10 mouse cellular contexts compared by ENCODE assay signal in genomic region chr9:21291868-21292267, GRCm38 (mm10). TPM values are rescaled to one million over a fixed set of nuclear protein-coding genes. Genes with fewer than 3 reads are reported as not detected.
DNase-seq lines count a peak whose midpoint lies in the region; ATAC-seq and TF ChIP-seq lines count a peak whose summit lies in the region.
"Not testable (repeated sequence)": the region's sequence is repeated elsewhere in the genome, so short reads cannot be mapped to it uniquely, and the experiment has no call there.
"Had no signal": no experiment of that assay in that cellular context is flagged by ENCODE, and none has a peak within 500 bp of the region (broad histone marks: within the 10 kb centered on the region; RNA-seq: fewer than 3 reads in every experiment).

No protein-coding gene starts in this region.

- not testable (repeated sequence) for DNase-seq in G1E (ENCODE audit: low spot score); heart, embryonic 10.5 days (ENCODE audit: low spot score); left cerebral cortex, adult 2 months (ENCODE audit: extremely low spot score in 1 of 2, low spot score in 2 of 2); liver, postnatal 0 days

- not testable (repeated sequence) for TF ChIP-seq CTCF in G1E (IDR thresholded peaks at IDR 0.05; ENCODE audit: low read depth, low read length); left cerebral cortex, adult 2 months (IDR thresholded peaks at IDR 0.05); liver, postnatal 0 days (IDR thresholded peaks at IDR 0.05; ENCODE audit: low read depth)

- H3K27ac ChIP-seq in embryonic facial prominence, embryonic 15.5 days (replicated peaks), result peak overlapping the region; percentile 84
- H3K27ac ChIP-seq in heart, embryonic 10.5 days, result peak overlapping the region; percentile 86
- peak overlapping the region; percentile 56 for H3K27ac ChIP-seq in hindbrain, embryonic 15.5 days (replicated peaks)
- not testable (repeated sequence) for H3K27ac ChIP-seq in left cerebral cortex, adult 2 months; midbrain, embryonic 16.5 days (ENCODE audit: low read length)
- H3K27ac ChIP-seq in liver, postnatal 0 days (ENCODE audit: low read depth), result peak overlapping the region; percentile 81
- H3K27ac ChIP-seq in stomach, embryonic 15.5 days, result peak overlapping the region; percentile 86

- peaks cover 11% of the 10 kb centered on the region for H3K36me3 ChIP-seq in G1E (replicated peaks)
- H3K36me3 ChIP-seq in embryonic facial prominence, embryonic 15.5 days; heart, embryonic 10.5 days; hindbrain, embryonic 15.5 days; midbrain, embryonic 16.5 days (ENCODE audit: control insufficient read depth, insufficient read depth, low read length); stomach, embryonic 15.5 days: not testable (repeated sequence)
- H3K36me3 ChIP-seq in liver, postnatal 0 days (replicated peaks; ENCODE audit: insufficient read depth, low read length), result peaks cover 10% of the 10 kb centered on the region

- H3K4me1 ChIP-seq in G1E (ENCODE audit: insufficient read depth, low read depth, low read length), result peaks cover 34% of the 10 kb centered on the region
- peaks cover 27% of the 10 kb centered on the region for H3K4me1 ChIP-seq in embryonic facial prominence, embryonic 15.5 days
- H3K4me1 ChIP-seq in heart, embryonic 10.5 days, result peaks cover 31% of the 10 kb centered on the region
- peaks cover 31% of the 10 kb centered on the region for H3K4me1 ChIP-seq in hindbrain, embryonic 15.5 days (replicated peaks)
- H3K4me1 ChIP-seq in liver, postnatal 0 days (ENCODE audit: insufficient read depth), result peaks cover 15% of the 10 kb centered on the region
- H3K4me1 ChIP-seq in midbrain, embryonic 16.5 days (ENCODE audit: control insufficient read depth, insufficient read depth, low read length), result peaks cover 21% of the 10 kb centered on the region
- H3K4me1 ChIP-seq in stomach, embryonic 15.5 days, result peaks cover 21% of the 10 kb centered on the region

- peak overlapping the region; percentile 76 for H3K4me2 ChIP-seq in embryonic facial prominence, embryonic 15.5 days (replicated peaks)
- H3K4me2 ChIP-seq in hindbrain, embryonic 15.5 days, result peak overlapping the region; percentile 79
- peak overlapping the region; percentile 68 for H3K4me2 ChIP-seq in liver, postnatal 0 days (ENCODE audit: low read depth, low read length)
- H3K4me2 ChIP-seq in midbrain, embryonic 16.5 days (ENCODE audit: low read length), result peak overlapping the region; percentile 72
- peak overlapping the region; percentile 58 for H3K4me2 ChIP-seq in stomach, embryonic 15.5 days

- peak overlapping the region; percentile 80 for H3K4me3 ChIP-seq in G1E (ENCODE audit: low read depth, low read length)
- H3K4me3 ChIP-seq in embryonic facial prominence, embryonic 15.5 days (replicated peaks), result peak overlapping the region; percentile 80
- peak overlapping the region; percentile 92 for H3K4me3 ChIP-seq in heart, embryonic 10.5 days
- H3K4me3 ChIP-seq in hindbrain, embryonic 15.5 days, result peak overlapping the region; percentile 53
- H3K4me3 ChIP-seq in left cerebral cortex, adult 2 months, result peak overlapping the region; percentile 45
- H3K4me3 ChIP-seq in liver, postnatal 0 days (ENCODE audit: low read depth, low read length), result peak overlapping the region; percentile 81
- H3K4me3 ChIP-seq in midbrain, embryonic 16.5 days (ENCODE audit: low read depth, low read length), result peak overlapping the region; percentile 78
- peak overlapping the region; percentile 79 for H3K4me3 ChIP-seq in stomach, embryonic 15.5 days (replicated peaks)

- intact Hi-C loops in left cerebral cortex, adult 2 months (cut with DNase I), result loop anchor here (1.0 to 5.0 kb wide), 2 partner anchors 27 to 75 kb away; partner anchors contain the start of genes Atg4d and Ilf3

- 11% methylated on average over 7 of the region's 7 CpGs for WGBS in embryonic facial prominence, embryonic 15.5 days
- WGBS in heart, embryonic 10.5 days, result 18% methylated on average over 7 of the region's 7 CpGs
- 21% methylated on average over 7 of the region's 7 CpGs for WGBS in hindbrain, embryonic 15.5 days
- 10% methylated on average over 7 of the region's 7 CpGs for WGBS in liver, postnatal 0 days (ENCODE audit: insufficient replicate concordance)
- WGBS in midbrain, embryonic 16.5 days, result 16% methylated on average over 7 of the region's 7 CpGs
- WGBS in stomach, embryonic 15.5 days, result 12% methylated on average over 7 of the region's 7 CpGs

- not testable (repeated sequence) for ATAC-seq in G1E (ENCODE audit: extremely low read depth, insufficient number of reproducible peaks, low FRiP score, poor library complexity, severe bottlenecking); embryonic facial prominence, embryonic 15.5 days (ENCODE audit: insufficient number of reproducible peaks, low FRiP score, low TSS enrichment, low read depth); hindbrain, embryonic 15.5 days (ENCODE audit: low FRiP score, low read depth); liver, postnatal 0 days; midbrain, embryonic 16.5 days; stomach, embryonic 15.5 days (ENCODE audit: insufficient read depth, low FRiP score, low read depth)

- not testable (repeated sequence) for H3K9ac ChIP-seq in embryonic facial prominence, embryonic 15.5 days; hindbrain, embryonic 15.5 days; midbrain, embryonic 16.5 days (ENCODE audit: low read depth, low read length)
- peak overlapping the region; percentile 71 for H3K9ac ChIP-seq in liver, postnatal 0 days (replicated peaks)
- peak overlapping the region; percentile 17; the same call in 1 of the 2 replicates for H3K9ac ChIP-seq in stomach, embryonic 15.5 days

- not testable (repeated sequence) for H3K9me3 ChIP-seq in G1E (replicated peaks); embryonic facial prominence, embryonic 15.5 days (replicated peaks); heart, embryonic 10.5 days; hindbrain, embryonic 15.5 days; liver, postnatal 0 days (ENCODE audit: low read length); midbrain, embryonic 16.5 days (replicated peaks; ENCODE audit: control insufficient read depth, low read length, poor library complexity, severe bottlenecking); stomach, embryonic 15.5 days

- H3K27me3 ChIP-seq in G1E (ENCODE audit: insufficient read depth, low read length), result peaks cover 10% of the 10 kb centered on the region
- not testable (repeated sequence) for H3K27me3 ChIP-seq in embryonic facial prominence, embryonic 15.5 days; heart, embryonic 10.5 days (ENCODE audit: insufficient read depth, poor library complexity, severe bottlenecking); hindbrain, embryonic 15.5 days; liver, postnatal 0 days (ENCODE audit: insufficient read depth, low read length); midbrain, embryonic 16.5 days (ENCODE audit: control insufficient read depth, insufficient read depth, low read depth, low read length); stomach, embryonic 15.5 days (replicated peaks)

- TF ChIP-seq EP300 in liver, postnatal 0 days (IDR thresholded peaks at IDR 0.05; ENCODE audit: low read depth), result not testable (repeated sequence)

RNA-seq across cellular contexts. Expression of gene Cdkn2d, which starts 0.7 kb away (rescaled TPM):
- total RNA-seq in G1E (2014; fragmentation: Nextera tagmentation) (15.4 and 35.8 TPM in 2 replicates), G1E (2017) (30.3 and 31.2 TPM in 2 replicates)
- polyA plus RNA-seq in G1E (2012), result 14.3 and 17.4 TPM in 2 replicates
- polyA plus RNA-seq in embryonic facial prominence, embryonic 15.5 days (2015; fragmentation: Nextera tagmentation; extraction: Ambion mirVana), result 57.8 and 63.0 TPM in 2 replicates
- 69.0 and 93.4 TPM in 2 replicates for polyA plus RNA-seq in heart, embryonic 10.5 days (2016; fragmentation: Nextera tagmentation; extraction: Ambion mirVana)
- polyA plus RNA-seq in hindbrain, embryonic 15.5 days (2015; fragmentation: Nextera tagmentation; extraction: Ambion mirVana), result 108 and 111 TPM in 2 replicates
- 10 to 100 TPM; 47.9 to 54.6 TPM for total RNA-seq in left cerebral cortex, adult 2 months (2021)
- polyA plus RNA-seq in liver, postnatal 0 days (2015; fragmentation: Nextera tagmentation; extraction: Ambion mirVana), result 74.3 and 76.6 TPM in 2 replicates
- 98.9 and 117 TPM in 2 replicates for polyA plus RNA-seq in midbrain, embryonic 16.5 days (2015; fragmentation: Nextera tagmentation; extraction: Ambion mirVana)
- 44.4 and 50.0 TPM in 2 replicates for polyA plus RNA-seq in stomach, embryonic 15.5 days (2015; fragmentation: Nextera tagmentation; extraction: Ambion mirVana)

RNA-seq across cellular contexts. Expression of gene Kri1, which starts 4.1 kb away (rescaled TPM):
- total RNA-seq in G1E (2014; fragmentation: Nextera tagmentation) (45.4 and 52.7 TPM in 2 replicates), G1E (2017) (74.3 and 89.3 TPM in 2 replicates)
- 46.2 and 56.6 TPM in 2 replicates for polyA plus RNA-seq in G1E (2012)
- 18.2 and 19.0 TPM in 2 replicates for polyA plus RNA-seq in embryonic facial prominence, embryonic 15.5 days (2015; fragmentation: Nextera tagmentation; extraction: Ambion mirVana)
- polyA plus RNA-seq in heart, embryonic 10.5 days (2016; fragmentation: Nextera tagmentation; extraction: Ambion mirVana), result 14.5 and 21.3 TPM in 2 replicates
- 14.9 and 15.7 TPM in 2 replicates for polyA plus RNA-seq in hindbrain, embryonic 15.5 days (2015; fragmentation: Nextera tagmentation; extraction: Ambion mirVana)
- total RNA-seq in left cerebral cortex, adult 2 months (2021), result 10 to 100 TPM; 43.3 to 46.1 TPM
- polyA plus RNA-seq in liver, postnatal 0 days (2015; fragmentation: Nextera tagmentation; extraction: Ambion mirVana), result 4.7 and 5.3 TPM in 2 replicates
- 17.0 and 18.3 TPM in 2 replicates for polyA plus RNA-seq in midbrain, embryonic 16.5 days (2015; fragmentation: Nextera tagmentation; extraction: Ambion mirVana)
- polyA plus RNA-seq in stomach, embryonic 15.5 days (2015; fragmentation: Nextera tagmentation; extraction: Ambion mirVana), result 14.4 and 14.5 TPM in 2 replicates

RNA-seq across cellular contexts. Expression of gene Ap1m2, which starts 20.3 kb away (rescaled TPM):
- total RNA-seq in G1E (2014; fragmentation: Nextera tagmentation) (not detected in 2 replicates), G1E (2017) (0.16 TPM in 1 of 2 replicates, not detected in the other)
- polyA plus RNA-seq in G1E (2012), result not detected in 2 replicates
- polyA plus RNA-seq in embryonic facial prominence, embryonic 15.5 days (2015; fragmentation: Nextera tagmentation; extraction: Ambion mirVana), result 38.1 and 46.9 TPM in 2 replicates
- 2.0 and 6.1 TPM in 2 replicates for polyA plus RNA-seq in heart, embryonic 10.5 days (2016; fragmentation: Nextera tagmentation; extraction: Ambion mirVana)
- 2.7 and 3.1 TPM in 2 replicates for polyA plus RNA-seq in hindbrain, embryonic 15.5 days (2015; fragmentation: Nextera tagmentation; extraction: Ambion mirVana)
- 1 to 10 TPM; 1.2 to 2.4 TPM for total RNA-seq in left cerebral cortex, adult 2 months (2021)
- polyA plus RNA-seq in liver, postnatal 0 days (2015; fragmentation: Nextera tagmentation; extraction: Ambion mirVana), result 0.32 and 0.54 TPM in 2 replicates
- polyA plus RNA-seq in midbrain, embryonic 16.5 days (2015; fragmentation: Nextera tagmentation; extraction: Ambion mirVana), result 1.6 and 2.1 TPM in 2 replicates
- polyA plus RNA-seq in stomach, embryonic 15.5 days (2015; fragmentation: Nextera tagmentation; extraction: Ambion mirVana), result 67.7 and 74.2 TPM in 2 replicates
- total RNA-seq: gastrocnemius, postnatal 14 days; heart, postnatal 36 days had no signal

RNA-seq across cellular contexts. Expression of gene Atg4d, which starts 26.8 kb away (rescaled TPM):
- 7.0 and 14.5 TPM in 2 replicates for total RNA-seq in G1E (2014; fragmentation: Nextera tagmentation)
- total RNA-seq in G1E (2017), result 9.1 and 11.0 TPM in 2 replicates
- polyA plus RNA-seq in G1E (2012), result 14.9 and 20.7 TPM in 2 replicates
- 40.5 and 44.8 TPM in 2 replicates for polyA plus RNA-seq in embryonic facial prominence, embryonic 15.5 days (2015; fragmentation: Nextera tagmentation; extraction: Ambion mirVana)
- 50.6 and 57.9 TPM in 2 replicates for polyA plus RNA-seq in heart, embryonic 10.5 days (2016; fragmentation: Nextera tagmentation; extraction: Ambion mirVana)
- polyA plus RNA-seq in hindbrain, embryonic 15.5 days (2015; fragmentation: Nextera tagmentation; extraction: Ambion mirVana), result 47.6 and 53.7 TPM in 2 replicates
- total RNA-seq in left cerebral cortex, adult 2 months (2021), result 10 to 100 TPM; 45.3 to 49.5 TPM
- polyA plus RNA-seq in liver, postnatal 0 days (2015; fragmentation: Nextera tagmentation; extraction: Ambion mirVana), result 49.3 and 51.2 TPM in 2 replicates
- 43.0 and 47.9 TPM in 2 replicates for polyA plus RNA-seq in midbrain, embryonic 16.5 days (2015; fragmentation: Nextera tagmentation; extraction: Ambion mirVana)
- polyA plus RNA-seq in stomach, embryonic 15.5 days (2015; fragmentation: Nextera tagmentation; extraction: Ambion mirVana), result 49.9 and 51.3 TPM in 2 replicates

RNA-seq across cellular contexts. Expression of gene Slc44a2, which starts 28.6 kb away (rescaled TPM):
- total RNA-seq in G1E (2014; fragmentation: Nextera tagmentation) (42.2 and 52.7 TPM in 2 replicates), G1E (2017) (35.5 and 35.7 TPM in 2 replicates)
- polyA plus RNA-seq in G1E (2012), result 45.4 and 56.8 TPM in 2 replicates
- polyA plus RNA-seq in embryonic facial prominence, embryonic 15.5 days (2015; fragmentation: Nextera tagmentation; extraction: Ambion mirVana), result 133 and 143 TPM in 2 replicates
- polyA plus RNA-seq in heart, embryonic 10.5 days (2016; fragmentation: Nextera tagmentation; extraction: Ambion mirVana), result 69.2 and 70.4 TPM in 2 replicates
- 64.5 and 73.4 TPM in 2 replicates for polyA plus RNA-seq in hindbrain, embryonic 15.5 days (2015; fragmentation: Nextera tagmentation; extraction: Ambion mirVana)
- total RNA-seq in left cerebral cortex, adult 2 months (2021), result 10 to 100 TPM; 47.5 to 53.6 TPM
- 12.8 and 14.4 TPM in 2 replicates for polyA plus RNA-seq in liver, postnatal 0 days (2015; fragmentation: Nextera tagmentation; extraction: Ambion mirVana)
- polyA plus RNA-seq in midbrain, embryonic 16.5 days (2015; fragmentation: Nextera tagmentation; extraction: Ambion mirVana), result 65.5 and 69.1 TPM in 2 replicates
- 89.1 and 95.7 TPM in 2 replicates for polyA plus RNA-seq in stomach, embryonic 15.5 days (2015; fragmentation: Nextera tagmentation; extraction: Ambion mirVana)
